Mouse (Mus musculus) bone marrow macrophage, adult 2 months (primary cell): ENCODE results near the gene Ubash3b. TPM values are rescaled to one million over a fixed set of nuclear protein-coding genes. Genes with fewer than 3 reads are reported as not detected.

ENCODE experiments used
- H3K27ac ChIP-seq: 2 replicates; pipeline ENCODE4 v1.5.1; 2012; ENCODE audit warnings: low read depth, low read length; ENCODE audit not compliant: insufficient read depth
- H3K4me1 ChIP-seq: 2 replicates; pipeline ENCODE4 v1.6.1; 2012; ENCODE audit warnings: low read length; ENCODE audit not compliant: control insufficient read depth, insufficient read depth
- H3K4me3 ChIP-seq: 2 replicates; pipeline ENCODE4 v1.5.1; 2012; ENCODE audit warnings: mild to moderate bottlenecking, low read length, moderate library complexity; ENCODE audit not compliant: insufficient read depth
- CTCF ChIP-seq: IDR thresholded peaks from 2 replicates; pipeline ENCODE4 v1.5.1; 2012; ENCODE audit warnings: low read depth, mild to moderate bottlenecking, low read length, moderate library complexity
- POLR2A ChIP-seq: IDR thresholded peaks from 2 replicates; pipeline ENCODE4 v1.6.1; 2012; ENCODE audit warnings: mild to moderate bottlenecking, low read depth, low read length, borderline replicate concordance
- polyA plus RNA-seq: library from polyadenylated mRNA; stranded (reverse); fragments of >200 nt; gene quantifications from 2 replicates; pipeline ENCODE4 v1.2.4, GENCODE M21; 2012; ENCODE audit not compliant: missing spikeins, insufficient read depth, insufficient read length

Gene Ubash3b
- polyA plus RNA-seq, 1 experiment, result 19.7 TPM

DNA sequence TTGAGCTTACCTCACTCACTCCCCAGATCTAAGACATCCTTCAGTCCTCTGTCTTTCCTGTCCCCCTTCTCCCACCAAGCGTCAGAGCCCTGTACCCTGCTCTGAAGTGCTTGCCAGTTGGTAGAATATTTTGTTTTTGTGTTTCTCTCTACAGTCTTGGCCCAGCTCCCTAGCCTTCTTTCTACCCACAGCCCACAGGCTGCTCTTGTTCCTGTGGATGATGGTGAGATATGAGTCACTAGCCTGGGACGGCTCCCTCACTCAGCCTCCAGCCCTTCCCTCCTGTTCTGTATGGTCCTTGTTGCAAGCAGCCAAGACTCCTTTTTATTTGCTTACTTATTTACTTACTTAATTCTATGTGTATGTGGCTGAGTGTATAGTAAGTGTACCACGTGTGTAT, 141.0 kb downstream of the Ubash3b start:
- no peak overlapping the region for H3K4me3 ChIP-seq
- H3K4me1 ChIP-seq, result no peaks in the 10 kb centered on the region
- H3K27ac ChIP-seq, result no peak overlapping the region
- TF ChIP-seq POLR2A, result no peak
- TF ChIP-seq CTCF, result no peak

DNA sequence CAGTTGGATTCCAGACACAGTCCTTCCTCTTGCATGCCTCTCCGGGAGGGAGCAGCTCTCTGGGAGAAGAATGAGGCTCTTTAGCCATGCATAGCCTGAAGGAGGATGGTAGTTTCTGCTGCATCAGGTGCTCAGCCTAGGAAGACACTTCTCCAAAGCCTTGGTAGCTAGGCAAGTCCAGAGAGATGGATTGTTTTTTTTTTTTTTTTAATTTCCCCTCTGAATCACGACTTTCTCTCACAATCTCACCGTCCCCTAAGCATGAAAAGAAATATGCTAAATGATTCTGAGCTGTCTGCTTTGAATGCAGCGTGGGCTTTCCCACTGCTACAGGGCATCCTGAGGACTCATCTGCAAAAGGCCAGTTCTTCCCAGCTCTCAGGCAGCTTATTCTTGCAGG, 147.0 kb downstream of the Ubash3b start:
- TF ChIP-seq POLR2A (no peak), CTCF (no peak)
- Histone ChIP-seq H3K4me1 (no peaks in the 10 kb centered on the region), H3K4me3 (no peak overlapping the region), H3K27ac (no peak overlapping the region)

DNA sequence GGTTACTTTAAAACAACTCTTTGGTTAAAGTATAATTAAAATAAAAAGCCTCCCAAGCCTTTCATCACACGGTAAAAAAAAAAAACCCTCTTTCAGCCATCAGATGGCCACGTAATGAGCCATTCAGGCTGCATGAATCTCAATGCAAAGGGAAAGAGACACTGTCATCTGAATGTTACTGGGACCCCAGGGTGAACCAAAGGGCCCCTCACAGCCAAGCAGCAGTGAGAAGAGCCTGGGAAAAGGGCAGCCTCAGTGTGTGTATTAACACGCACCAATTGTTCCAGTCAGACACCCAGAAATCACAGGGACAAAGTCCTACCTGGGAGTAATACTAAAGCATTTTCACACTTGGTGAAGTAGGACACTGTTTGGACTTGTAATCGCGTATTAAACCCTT, 149.0 kb downstream of the Ubash3b start:
- no peaks in the 10 kb centered on the region for H3K4me1 ChIP-seq
- H3K27ac ChIP-seq, result no peak overlapping the region
- H3K4me3 ChIP-seq, result no peak overlapping the region
- TF ChIP-seq POLR2A (no peak), CTCF (no peak)

DNA sequence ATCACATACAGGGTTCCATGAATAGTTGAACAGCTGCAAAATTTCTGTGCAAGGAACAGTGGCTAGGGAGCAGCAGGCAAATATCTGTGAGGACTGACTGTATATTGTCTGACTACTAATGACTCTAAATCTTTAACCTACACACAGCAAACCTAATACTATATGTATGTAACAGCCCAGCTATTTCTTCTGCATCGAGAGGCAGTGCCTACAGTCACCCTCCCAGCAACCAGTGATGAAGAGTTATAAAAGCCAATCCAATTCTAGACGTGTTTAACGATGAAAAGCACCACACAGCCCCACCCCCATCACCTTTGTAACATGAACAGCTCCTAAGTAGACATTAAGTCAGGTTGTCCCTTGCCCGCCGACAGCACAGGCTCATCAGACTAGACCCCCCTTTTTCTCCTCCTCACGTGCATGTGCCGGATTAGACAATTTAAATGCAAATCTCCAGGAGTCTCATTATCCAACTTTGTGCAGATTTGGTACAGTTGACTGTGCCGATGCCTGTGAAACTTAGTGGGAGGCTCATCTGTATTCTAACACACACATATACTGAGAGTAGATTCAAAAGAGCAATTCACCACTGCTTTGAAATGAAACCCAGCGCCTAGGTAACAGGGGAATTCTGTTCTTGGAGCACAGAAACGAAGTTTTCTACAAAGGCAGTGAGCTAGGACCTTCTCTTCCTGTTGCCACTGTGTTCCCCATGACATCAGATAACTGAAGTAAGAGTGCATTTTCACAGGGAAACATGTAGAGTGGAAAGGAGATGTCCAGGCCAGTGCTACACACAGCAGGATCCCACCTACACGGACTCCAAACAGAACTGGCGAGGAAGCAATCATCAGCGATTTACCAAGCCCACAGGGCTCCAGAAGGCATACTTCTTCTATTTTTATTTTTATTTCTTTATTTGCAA, 149.7 kb downstream of the Ubash3b start:
- TF ChIP-seq POLR2A (no peak), CTCF (no peak)
- no peaks in the 10 kb centered on the region for H3K4me1 ChIP-seq
- no peak overlapping the region for H3K27ac ChIP-seq
- no peak overlapping the region for H3K4me3 ChIP-seq

DNA sequence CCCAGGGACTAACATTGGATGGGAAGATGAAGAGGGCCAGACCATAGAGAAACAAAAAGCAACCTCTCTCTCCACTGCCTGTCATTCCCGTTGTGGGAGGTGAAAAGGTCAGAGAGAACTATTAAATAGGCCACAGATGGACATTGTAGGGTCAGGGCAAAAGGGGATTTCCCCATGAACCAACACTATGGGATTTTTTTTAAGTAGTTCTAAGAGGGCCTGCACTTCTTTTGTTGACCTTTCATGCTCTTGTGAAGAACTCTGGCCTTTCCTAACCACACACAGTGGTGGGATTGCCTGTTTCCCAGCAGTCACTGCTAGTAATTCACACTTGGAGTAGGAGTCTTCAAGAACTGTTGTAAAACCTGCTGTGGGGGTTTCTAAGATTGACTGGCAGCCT, 153.7 kb downstream of the Ubash3b start:
- TF ChIP-seq CTCF (no peak), POLR2A (no peak)
- H3K27ac ChIP-seq, result no peak overlapping the region
- no peak overlapping the region for H3K4me3 ChIP-seq
- no peaks in the 10 kb centered on the region for H3K4me1 ChIP-seq

DNA sequence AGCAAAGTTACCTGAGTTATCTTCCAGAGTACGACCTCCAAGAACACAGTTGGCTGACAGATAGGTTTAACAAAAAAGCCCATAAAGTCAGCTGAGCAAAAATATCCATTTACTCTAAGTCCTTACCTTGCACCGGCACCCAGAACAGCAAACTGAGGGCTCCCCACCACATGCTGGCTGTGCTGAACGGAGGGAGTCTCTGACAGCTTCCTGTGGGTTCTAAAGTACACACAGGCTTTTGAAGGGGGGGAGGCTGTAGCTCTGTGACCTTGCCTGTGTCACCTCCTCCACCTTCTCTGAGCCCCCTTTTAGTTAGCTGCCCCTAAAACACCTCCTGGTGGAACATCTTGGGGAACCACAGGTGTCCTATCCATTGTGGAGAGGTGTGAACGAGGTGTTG, 157.1 kb downstream of the Ubash3b start, which contains the start of gene Crtam:
Gene Crtam, minus strand, starts transcription at position 214 of the 400 bp plus-strand sequence.
- no peak for TF ChIP-seq POLR2A
- H3K27ac ChIP-seq, result no peak within 1 kb of the TSS

DNA sequence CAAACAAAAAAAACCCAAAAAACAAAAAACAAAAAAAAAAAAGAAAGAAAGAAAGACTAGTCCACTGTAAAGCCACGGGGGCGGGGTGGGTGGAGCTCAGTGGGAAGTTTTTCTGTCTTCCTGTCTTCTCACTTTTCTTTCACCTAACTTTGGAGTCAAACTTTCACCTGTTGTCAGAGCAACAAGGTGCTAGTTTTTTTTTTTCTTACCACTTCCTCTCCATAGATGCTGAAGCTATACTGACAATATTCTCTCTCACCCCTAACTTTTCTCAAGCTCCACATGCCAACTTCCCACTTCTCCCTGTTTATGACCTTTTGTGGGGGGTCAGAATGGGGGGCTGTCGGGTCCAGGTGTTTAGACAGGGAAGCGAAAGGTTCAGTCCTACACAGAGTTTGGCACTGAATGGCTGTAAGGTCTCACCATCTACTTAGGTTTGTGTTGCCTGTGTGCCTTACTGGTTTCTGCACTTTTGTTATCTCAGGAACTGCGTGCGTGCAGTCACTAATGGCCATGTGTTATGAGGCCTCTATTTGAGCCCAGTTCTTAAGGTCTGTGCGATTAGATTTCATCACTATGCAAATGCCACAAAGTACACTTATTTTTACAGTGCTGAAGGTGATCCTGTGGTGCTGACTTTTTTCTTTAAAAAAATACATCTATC, 164.2 kb downstream of the Ubash3b start:
- H3K27ac ChIP-seq, result no peak overlapping the region
- H3K4me3 ChIP-seq, result no peak overlapping the region
- TF ChIP-seq CTCF (no peak), POLR2A (no peak)

More for the DNA sequence above, 157.1 kb downstream of the Ubash3b start, which contains the start of gene Crtam:
- H3K4me3 ChIP-seq, result no peak within 1 kb of the TSS
- H3K4me1 ChIP-seq, result no peaks in the 10 kb centered on the region

DNA sequence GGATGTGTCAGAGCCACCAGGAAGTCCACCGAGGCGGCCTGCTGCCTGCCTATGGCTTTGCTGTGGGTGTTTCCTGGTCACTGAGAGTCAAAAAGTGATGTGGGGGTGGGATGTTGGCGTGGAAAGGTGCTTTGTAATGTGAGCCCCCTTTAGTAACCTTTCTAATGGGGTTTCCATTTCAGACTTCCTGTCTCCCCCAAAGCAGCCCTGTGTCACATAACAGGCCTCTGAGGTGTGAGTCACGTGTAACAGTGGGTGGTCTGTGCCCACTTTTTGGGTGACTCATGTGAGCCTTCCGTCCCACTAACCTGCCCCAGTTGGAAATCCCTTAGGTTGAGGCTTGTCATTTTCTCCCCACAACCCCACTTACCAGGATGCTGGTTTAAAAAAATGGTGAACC, 167.4 kb downstream of the Ubash3b start:
- Histone ChIP-seq H3K4me3 (no peak overlapping the region), H3K27ac (no peak overlapping the region), H3K4me1 (peaks cover 10% of the 10 kb centered on the region)
- TF ChIP-seq CTCF, result no peak
- no peak for TF ChIP-seq POLR2A

More for the DNA sequence above, 164.2 kb downstream of the Ubash3b start:
- no peaks in the 10 kb centered on the region for H3K4me1 ChIP-seq

DNA sequence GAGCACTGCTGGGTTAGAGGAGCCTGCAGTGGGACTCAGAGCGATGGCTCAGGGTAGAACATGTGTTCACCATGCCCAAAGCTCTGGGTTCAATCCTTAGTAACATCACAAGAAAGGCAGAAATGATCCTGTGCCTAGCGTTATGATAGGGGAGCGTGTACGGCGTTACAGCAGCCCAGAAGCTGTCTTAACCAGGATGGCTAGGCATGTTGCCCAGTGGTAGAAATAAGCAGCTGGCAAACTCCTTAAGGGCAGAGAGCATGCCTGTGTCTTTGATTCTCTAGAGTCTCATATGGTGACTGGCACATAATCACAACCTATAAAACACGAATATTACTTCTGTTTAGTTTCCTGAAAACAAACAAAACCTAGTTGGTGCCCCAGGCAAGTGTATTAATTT, 170.0 kb downstream of the Ubash3b start:
- no peak for TF ChIP-seq POLR2A
- no peak for TF ChIP-seq CTCF
- no peak overlapping the region for H3K27ac ChIP-seq
- peaks cover 10% of the 10 kb centered on the region for H3K4me1 ChIP-seq
- H3K4me3 ChIP-seq, result no peak overlapping the region

DNA sequence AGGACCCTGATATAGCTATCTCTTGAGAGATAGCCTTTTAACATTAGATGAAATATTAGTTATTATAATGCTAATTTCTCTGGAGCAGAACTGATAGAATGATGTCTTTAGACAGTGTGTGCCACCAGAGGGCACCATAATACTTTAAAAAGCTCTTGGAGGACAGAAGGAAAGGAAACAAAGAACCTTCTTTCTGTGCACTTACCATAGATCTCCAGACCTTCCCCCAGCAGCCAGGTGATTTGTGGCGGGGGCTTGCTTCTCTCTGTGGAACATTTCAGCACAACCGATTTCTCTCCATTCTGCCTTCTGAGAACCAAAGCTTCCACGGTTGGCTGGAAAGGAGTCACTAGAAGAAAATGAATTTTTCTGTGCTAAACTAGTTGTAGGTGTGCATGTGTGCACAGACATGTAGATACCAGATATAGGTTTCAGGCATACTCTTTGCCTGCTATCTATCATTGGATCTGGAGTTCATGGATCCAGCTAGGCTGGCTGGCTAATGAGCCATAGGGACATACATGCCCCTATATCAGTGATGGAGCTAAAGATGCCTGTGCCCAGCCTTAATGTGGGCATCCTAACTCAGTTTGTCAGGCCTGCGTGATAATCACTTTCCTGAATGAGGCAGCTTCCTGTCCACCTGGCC, 171.4 kb downstream of the Ubash3b start:
- TF ChIP-seq CTCF, result no peak
- TF ChIP-seq POLR2A, result no peak
- Histone ChIP-seq H3K27ac (no peak overlapping the region), H3K4me3 (no peak overlapping the region), H3K4me1 (peaks cover 10% of the 10 kb centered on the region)
